Mouse (Mus musculus) lung, embryonic 14.5 days (tissue): Measurements from ENCODE around the gene Frat1. TPM values are rescaled to one million over a fixed set of nuclear protein-coding genes. Genes with fewer than 3 reads are reported as not detected.

Experiments
- ATAC-seq: fragments of 200-750 bp; cut with Nextera tagmentation; 2 replicates; pipeline ENCODE4 v1.8.0; 2017; ENCODE audit warnings: mild to moderate bottlenecking, moderate TSS enrichment, moderate library complexity; ENCODE audit not compliant: insufficient read depth
- DNase-seq: peaks from one replicate; pipeline ENCODE4 v3.0.0-alpha.2; 2015
- H3K27ac ChIP-seq: fragments of 300-500 bp; sonication (generic); 2 replicates; pipeline ENCODE4 v1.5.1; 2014; ENCODE audit warnings: low read depth, mild to moderate bottlenecking, moderate library complexity
- H3K27me3 ChIP-seq: fragments of 300-500 bp; sonication (generic); 2 replicates; pipeline ENCODE4 v1.6.1; 2014; ENCODE audit warnings: low read length, control low read depth; ENCODE audit not compliant: insufficient read depth
- H3K36me3 ChIP-seq: fragments of 300-500 bp; sonication (generic); 2 replicates; pipeline ENCODE4 v1.6.1; 2014; ENCODE audit warnings: control low read depth; ENCODE audit not compliant: insufficient read depth
- H3K4me1 ChIP-seq: fragments of 300-500 bp; sonication (generic); 2 replicates; pipeline ENCODE4 v1.6.1; 2014; ENCODE audit warnings: antibody characterized with exemption, control low read depth; ENCODE audit not compliant: insufficient read depth
- H3K4me2 ChIP-seq: fragments of 300-500 bp; sonication (generic); 2 replicates; pipeline ENCODE4 v1.6.1; 2014; ENCODE audit warnings: mild to moderate bottlenecking
- H3K4me3 ChIP-seq: fragments of 300-500 bp; sonication (generic); 2 replicates; pipeline ENCODE4 v1.5.1; 2014; ENCODE audit warnings: low read depth, low read length
- H3K9ac ChIP-seq: fragments of 300-500 bp; sonication (generic); 2 replicates; pipeline ENCODE4 v1.6.1; 2014
- H3K9me3 ChIP-seq: fragments of 300-500 bp; sonication (generic); 2 replicates; pipeline ENCODE4 v1.6.1; 2016; ENCODE audit warnings: low read depth, low read length, control low read depth
- CTCF ChIP-seq: IDR thresholded peaks from 2 replicates; pipeline ENCODE4 v1.5.1; 2016; ENCODE audit warnings: antibody characterized with exemption, low read depth
- WGBS: fragments of 180-500 bp; shearing (Covaris S2); extraction: QIAGEN DNeasy Blood & Tissue Kit; methylation state at CpG from one replicate; pipeline ENCODE4 v1.1.7; 2014; 5-methylcytosine and 5-hydroxymethylcytosine counted together
- polyA plus RNA-seq: library from polyadenylated mRNA; unstranded; fragments of >200 nt; fragmentation: Nextera tagmentation; extraction: Ambion mirVana; gene quantifications from 2 replicates; pipeline ENCODE4 v1.2.1, GENCODE M21; 2014

The Frat1 gene
- polyA plus RNA-seq, 1 experiment from 2014 or later, result 4.4 TPM

DNA sequence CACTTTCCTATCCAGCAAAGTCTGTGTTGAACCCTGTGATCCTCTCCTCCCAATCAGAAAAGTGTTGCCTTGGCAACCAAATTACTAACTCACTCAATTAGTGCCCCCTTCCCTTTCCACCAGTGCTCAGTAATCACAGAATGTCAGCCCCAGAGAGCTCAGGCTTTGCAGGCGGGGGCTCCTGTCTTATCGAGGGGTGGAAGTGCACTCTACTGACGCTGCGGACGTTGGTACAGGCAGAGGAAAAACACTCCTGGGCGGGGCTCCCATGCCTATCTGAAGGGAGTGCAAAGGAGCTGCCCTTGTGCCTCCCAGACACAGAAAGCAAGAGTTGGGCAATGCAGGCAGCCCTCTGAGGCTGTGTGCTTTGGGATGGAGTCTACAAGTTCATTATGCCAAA is 6.0 kb downstream of the Frat1 start:
- 3% methylated on average over 6 of the region's 6 CpGs for WGBS
- 0 out of 2 replicates have a peak, but pooled peaks cover 8% of the 10 kb centered on the region for H3K4me1 ChIP-seq
- ATAC-seq (peak; percentile 29; the same call in 1 of the 2 replicates), DNase-seq (peak; percentile 33)
- no peaks in the 10 kb centered on the region for H3K36me3 ChIP-seq
- no peak overlapping the region for H3K4me3 ChIP-seq
- no peak for TF ChIP-seq CTCF
- H3K27me3 ChIP-seq, result peaks cover 26% of the 10 kb centered on the region
- no peak overlapping the region for H3K27ac ChIP-seq
- H3K9me3 ChIP-seq, result no peaks in the 10 kb centered on the region
- H3K4me2 ChIP-seq, result peak overlapping the region; percentile 42
- no peak overlapping the region for H3K9ac ChIP-seq

DNA sequence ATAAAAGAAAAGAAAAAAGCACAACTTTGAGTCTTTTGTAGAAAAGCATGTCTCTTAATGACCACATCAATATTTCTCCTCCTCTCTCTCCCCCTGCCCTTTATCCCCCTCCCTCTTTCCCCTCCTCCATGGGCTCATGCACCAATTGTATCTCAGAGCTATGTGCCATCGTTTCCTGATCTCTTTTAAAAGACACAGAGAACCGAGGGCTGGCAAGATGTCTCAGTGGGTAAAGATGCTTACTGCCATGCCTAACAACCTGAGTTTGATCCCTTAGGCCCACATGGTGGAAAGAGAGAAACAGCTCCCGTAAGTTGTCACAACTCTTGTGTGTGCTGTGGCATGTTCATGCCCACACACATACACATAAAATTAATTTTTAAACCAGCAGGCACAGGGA is 6.9 kb downstream of the Frat1 start:
- no peak overlapping the region for H3K4me3 ChIP-seq
- H3K27ac ChIP-seq, result no peak overlapping the region
- DNase-seq (no peak), ATAC-seq (no peak)
- H3K4me2 ChIP-seq, result no peak overlapping the region
- H3K4me1 ChIP-seq, result 0 out of 2 replicates have a peak, but pooled peaks cover 3% of the 10 kb centered on the region
- no peak for TF ChIP-seq CTCF
- no peaks in the 10 kb centered on the region for H3K9me3 ChIP-seq
- H3K27me3 ChIP-seq, result peaks cover 17% of the 10 kb centered on the region
- no peak overlapping the region for H3K9ac ChIP-seq
- H3K36me3 ChIP-seq, result no peaks in the 10 kb centered on the region
- WGBS, result 54% methylated on average over 3 of the region's 3 CpGs

DNA sequence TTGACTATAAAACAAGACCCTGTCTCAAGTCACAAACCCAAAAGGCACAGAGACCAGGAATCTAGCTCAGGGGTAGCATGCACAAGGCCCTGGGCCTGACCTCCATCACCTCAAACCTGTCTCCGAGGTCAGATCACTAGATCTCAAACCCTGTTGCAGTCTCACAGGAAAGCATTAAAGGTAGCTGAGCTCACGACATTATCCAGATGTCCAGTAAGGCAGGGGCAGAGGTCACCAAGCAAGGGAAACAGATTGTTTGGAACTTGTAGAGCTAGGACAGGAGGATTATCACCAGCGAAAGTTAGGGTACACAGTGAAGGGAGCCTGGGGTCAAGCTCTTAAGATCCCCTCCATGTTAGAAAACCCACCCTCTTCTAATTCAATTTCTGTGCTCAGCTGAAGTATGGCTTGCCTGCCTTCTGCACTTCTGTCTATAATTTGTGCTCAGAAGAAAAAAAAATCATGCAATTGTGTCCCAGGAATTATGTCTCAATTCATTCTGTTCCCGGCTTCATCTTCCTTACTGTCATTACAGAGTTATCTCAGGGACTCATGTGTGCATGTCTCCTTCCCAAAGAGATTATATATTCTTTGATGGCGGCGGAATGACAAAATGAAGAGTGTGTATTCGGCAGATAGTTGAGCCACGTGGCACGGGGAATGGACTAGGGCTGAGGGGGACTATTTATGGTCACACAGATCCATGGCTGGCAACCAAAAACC is 7.6 kb downstream of the Frat1 start:
- ATAC-seq (no peak), DNase-seq (no peak)
- Histone ChIP-seq H3K27ac (no peak overlapping the region), H3K27me3 (peaks cover 11% of the 10 kb centered on the region), H3K4me1 (no peaks in the 10 kb centered on the region), H3K9me3 (no peaks in the 10 kb centered on the region), H3K4me3 (no peak overlapping the region), H3K9ac (no peak overlapping the region), H3K36me3 (no peaks in the 10 kb centered on the region), H3K4me2 (no peak overlapping the region)
- no peak for TF ChIP-seq CTCF
- WGBS, result 44% methylated on average over 9 of the region's 9 CpGs

DNA sequence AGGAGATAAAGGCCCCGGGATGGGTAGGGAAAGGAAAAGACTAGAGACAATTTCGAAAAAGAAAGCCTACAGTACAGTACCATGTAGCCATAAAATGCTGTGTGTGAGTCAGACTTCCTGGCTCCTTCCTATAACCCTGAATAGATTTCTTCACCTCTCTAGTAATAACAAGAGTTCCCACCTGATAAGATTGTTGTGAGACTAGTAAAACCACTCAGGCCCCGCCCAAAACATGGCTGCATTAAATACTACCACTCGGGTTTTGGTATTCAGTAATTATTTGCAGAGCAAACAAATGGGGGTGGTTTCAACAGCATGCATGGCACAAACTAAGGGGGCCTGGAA is 8.1 kb downstream of the Frat1 start:
- Histone ChIP-seq H3K36me3 (no peaks in the 10 kb centered on the region), H3K4me2 (no peak overlapping the region; the same call in 1 of the 2 replicates), H3K4me3 (no peak overlapping the region), H3K9ac (no peak overlapping the region), H3K27me3 (peaks cover 5% of the 10 kb centered on the region), H3K4me1 (no peaks in the 10 kb centered on the region), H3K9me3 (no peaks in the 10 kb centered on the region), H3K27ac (no peak overlapping the region)
- DNase-seq (peak; percentile 50), ATAC-seq (0 out of 2 replicates have a peak, but pooled peaks have one; percentile 38)
- 30% methylated on average over 4 of the region's 4 CpGs for WGBS
- no peak for TF ChIP-seq CTCF

DNA sequence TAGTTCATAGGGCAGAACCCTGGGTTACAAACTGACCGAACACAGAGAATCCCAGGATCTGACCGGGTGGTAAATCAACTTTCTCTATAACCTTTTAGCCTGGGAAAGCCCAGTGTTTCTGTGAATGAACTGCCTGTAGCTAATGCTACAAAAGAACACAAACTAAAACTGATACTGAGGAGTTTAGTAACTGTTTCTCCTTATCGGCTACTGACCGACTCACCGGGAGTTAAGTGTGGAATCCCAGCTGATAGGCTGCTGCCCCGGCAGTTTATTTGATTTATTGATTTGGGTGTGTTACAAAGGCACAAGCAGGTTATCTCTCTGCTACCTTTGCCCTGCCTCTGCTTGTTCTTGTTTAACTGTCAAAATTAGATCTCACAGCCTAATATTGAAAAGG is 9.0 kb downstream of the Frat1 start:
- no peak overlapping the region for H3K9ac ChIP-seq

DNA sequence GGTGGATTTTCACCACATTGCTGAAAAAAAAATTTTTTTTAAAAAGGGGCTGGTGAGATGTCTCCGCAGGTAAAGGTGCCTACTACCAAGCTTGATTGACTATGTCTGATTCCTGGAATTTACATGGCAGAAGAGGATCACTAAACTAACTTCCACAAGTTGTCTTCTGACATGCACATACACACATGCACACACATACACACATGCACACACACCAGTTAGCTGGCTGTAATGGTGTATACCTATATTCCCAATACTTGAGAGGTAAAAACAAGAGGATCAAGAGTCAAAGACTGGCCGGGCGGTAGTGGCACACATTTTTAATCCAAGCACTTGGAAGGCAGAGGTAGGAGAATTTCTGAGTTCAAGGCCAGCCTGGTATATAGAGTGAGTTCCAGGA is 9.9 kb downstream of the Frat1 start:
- no peak overlapping the region for H3K4me3 ChIP-seq
- no peaks in the 10 kb centered on the region for H3K27me3 ChIP-seq
- no peak overlapping the region for H3K4me2 ChIP-seq
- WGBS, result 94% methylated on average over 3 of the region's 3 CpGs
- DNase-seq, result no peak
- H3K9me3 ChIP-seq, result no peaks in the 10 kb centered on the region
- H3K9ac ChIP-seq, result no peak overlapping the region
- H3K4me1 ChIP-seq, result no peaks in the 10 kb centered on the region
- TF ChIP-seq CTCF, result no peak
- H3K27ac ChIP-seq, result no peak overlapping the region
- no peaks in the 10 kb centered on the region for H3K36me3 ChIP-seq
- ATAC-seq, result no peak

More for the DNA sequence above, 9.0 kb downstream of the Frat1 start:
- H3K9me3 ChIP-seq, result no peaks in the 10 kb centered on the region
- 20% methylated on average over 6 of the region's 6 CpGs for WGBS
- DNase-seq (no peak), ATAC-seq (no peak)
- no peaks in the 10 kb centered on the region for H3K4me1 ChIP-seq
- no peak for TF ChIP-seq CTCF
- no peak overlapping the region for H3K27ac ChIP-seq
- no peak overlapping the region; the same call in 1 of the 2 replicates for H3K4me2 ChIP-seq
- no peaks in the 10 kb centered on the region for H3K36me3 ChIP-seq
- H3K27me3 ChIP-seq, result no peaks in the 10 kb centered on the region
- no peak overlapping the region for H3K4me3 ChIP-seq

DNA sequence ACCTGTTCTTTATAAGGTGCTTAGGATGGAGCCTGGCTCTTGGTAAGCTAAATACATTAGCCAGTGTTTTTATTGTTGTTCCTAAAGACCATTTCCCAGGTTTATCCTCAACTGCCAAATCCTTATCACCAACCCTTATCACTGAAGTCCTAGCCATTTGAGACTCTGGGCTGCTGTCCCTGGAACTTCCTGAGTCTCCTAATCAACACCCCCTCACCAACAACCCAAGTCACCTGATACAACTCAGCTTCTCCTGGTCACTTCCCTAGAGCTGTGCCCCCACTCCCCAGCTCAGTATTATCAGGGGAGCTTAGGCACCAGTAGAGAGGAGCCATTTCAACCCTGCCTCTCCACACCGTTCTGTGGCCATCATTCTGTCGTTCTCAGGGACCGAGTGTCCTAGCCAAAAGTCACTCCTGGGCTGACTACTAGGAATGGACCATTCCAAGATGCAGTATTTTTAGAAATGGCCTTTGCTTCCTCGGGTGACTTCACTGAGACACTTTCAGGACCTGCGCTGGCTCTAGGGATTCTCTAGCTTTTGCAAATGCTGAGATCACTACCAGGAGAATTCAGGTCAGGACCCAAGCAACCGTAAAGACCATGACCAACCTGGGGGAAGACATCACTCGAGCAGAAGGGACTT is 11.5 kb downstream of the Frat1 start:
- Histone ChIP-seq H3K27me3 (peaks cover 5% of the 10 kb centered on the region; the same call in 1 of the 2 replicates), H3K4me1 (peaks cover 1% of the 10 kb centered on the region; the same call in 1 of the 2 replicates), H3K36me3 (no peaks in the 10 kb centered on the region), H3K4me3 (no peak overlapping the region), H3K27ac (no peak overlapping the region), H3K9ac (no peak overlapping the region), H3K4me2 (no peak overlapping the region), H3K9me3 (no peaks in the 10 kb centered on the region)
- WGBS, result 68% methylated on average over 7 of the region's 7 CpGs
- no peak for ATAC-seq
- no peak for TF ChIP-seq CTCF
- DNase-seq, result no peak
